Mouse (Mus musculus): ENCODE measurements around the gene Arhgap35.

Arhgap35 gene

DNA sequence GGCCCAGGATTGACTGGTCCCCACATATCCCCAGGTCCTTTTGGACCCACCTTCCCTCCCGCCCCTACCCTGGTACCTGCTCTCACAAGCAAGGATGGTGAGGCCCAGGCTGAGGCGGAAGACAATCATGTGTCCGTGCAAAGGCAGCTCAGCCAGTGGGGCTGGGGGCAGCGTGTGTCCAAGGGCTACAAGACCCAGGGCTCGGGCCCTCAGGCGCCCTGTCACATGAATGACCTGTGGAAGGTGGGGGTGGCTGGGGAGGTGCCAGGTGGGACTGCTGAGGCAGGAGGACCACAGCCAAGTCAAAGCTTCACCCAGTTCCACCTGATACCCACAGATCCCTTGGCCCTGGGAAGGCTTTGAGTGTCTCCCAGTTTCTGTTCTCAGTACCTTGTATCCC, 153.1 kb downstream of the Arhgap35 start:
- DNase-seq, result no peak

- no peak for DNase-seq
Observed at GRCm38 (mm10) chr7:16461151-16461550, 153.6 kb downstream of the Arhgap35 start.

- no peak for DNase-seq
Observed at GRCm38 (mm10) chr7:16460566-16460965, 154.2 kb downstream of the Arhgap35 start.

DNA sequence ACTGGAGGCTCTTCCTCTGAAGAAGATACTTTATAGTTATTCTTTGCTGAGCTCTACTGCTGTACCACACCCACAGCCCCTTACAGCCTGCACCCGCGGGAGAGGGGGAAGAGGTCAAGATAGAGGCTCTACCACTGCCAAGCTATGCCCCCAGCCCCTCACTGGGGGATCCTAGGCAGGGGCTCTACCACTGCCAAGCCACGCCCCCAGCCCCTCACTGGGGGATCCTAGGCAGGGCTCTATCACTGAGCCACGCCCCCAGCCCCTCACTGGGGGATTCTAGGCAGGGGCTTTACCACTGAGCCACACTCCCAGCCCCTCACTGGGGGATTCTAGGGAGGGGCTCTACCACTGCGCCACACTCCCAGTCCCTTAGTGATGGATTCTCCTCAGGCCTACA, 158.5 kb downstream of the Arhgap35 start:
- no peak for DNase-seq

- no peak for DNase-seq
Observed at GRCm38 (mm10) chr7:16455016-16455415, 159.8 kb downstream of the Arhgap35 start.

GRCm38 (mm10) chr7:16453118-16453711, 161.6 kb downstream of the Arhgap35 start:
- DNase-seq, result peak; percentile 52

GRCm38 (mm10) chr7:16452587-16453073, 162.2 kb downstream of the Arhgap35 start, which contains the start of gene Tmem160:
Tmem160 (plus strand) TSS chr7:16452779.
- peak; percentile 94 for DNase-seq

- DNase-seq, result no peak
Observed at GRCm38 (mm10) chr7:16451656-16452055, 163.1 kb downstream of the Arhgap35 start.
